Mouse (Mus musculus) lung, embryonic 16.5 days (tissue): ENCODE data around the gene Isg20l2. TPM values are rescaled to one million over a fixed set of nuclear protein-coding genes. Genes with fewer than 3 reads are reported as not detected.

Experiments
- ATAC-seq: fragments of 200-750 bp; cut with Nextera tagmentation; 2 replicates; pipeline ENCODE4 v1.8.0; 2017; ENCODE audit warnings: low read depth, mild to moderate bottlenecking, moderate library complexity
- H3K27ac ChIP-seq: fragments of 300-500 bp; sonication (generic); 2 replicates; pipeline ENCODE4 v1.5.1; 2014; ENCODE audit warnings: mild to moderate bottlenecking, control low read depth, low read length
- H3K27me3 ChIP-seq: fragments of 300-500 bp; sonication (generic); 2 replicates; pipeline ENCODE4 v1.6.1; 2014; ENCODE audit warnings: low read depth, low read length, mixed read lengths; ENCODE audit not compliant: control insufficient read depth, insufficient read depth
- H3K36me3 ChIP-seq: fragments of 300-500 bp; sonication (generic); 2 replicates; pipeline ENCODE4 v1.6.1; 2014; ENCODE audit warnings: low read length; ENCODE audit not compliant: control insufficient read depth, insufficient read depth
- H3K4me1 ChIP-seq: fragments of 300-500 bp; sonication (generic); replicated peaks from 2 replicates; pipeline ENCODE4 v1.6.1; 2014; ENCODE audit warnings: low read length, mixed read lengths; ENCODE audit not compliant: control insufficient read depth, insufficient read depth
- H3K4me2 ChIP-seq: fragments of 300-500 bp; sonication (generic); 2 replicates; pipeline ENCODE4 v1.6.1; 2014; ENCODE audit warnings: low read depth, low read length, control low read depth
- H3K4me3 ChIP-seq: fragments of 300-500 bp; sonication (generic); 2 replicates; pipeline ENCODE4 v1.5.1; 2014; ENCODE audit warnings: mild to moderate bottlenecking, low read length, control low read depth
- H3K9ac ChIP-seq: fragments of 300-500 bp; sonication (generic); 2 replicates; pipeline ENCODE4 v1.6.1; 2014; ENCODE audit warnings: low read length, control low read depth
- H3K9me3 ChIP-seq: fragments of 300-500 bp; sonication (generic); 2 replicates; pipeline ENCODE4 v1.6.1; 2016; ENCODE audit warnings: low read length; ENCODE audit not compliant: control insufficient read depth
- WGBS: fragments of 180-500 bp; shearing (Covaris S2); extraction: QIAGEN DNeasy Blood & Tissue Kit; methylation state at CpG from one replicate; pipeline ENCODE4 v1.1.7; 2014; 5-methylcytosine and 5-hydroxymethylcytosine counted together
- polyA plus RNA-seq: library from polyadenylated mRNA; unstranded; fragments of >200 nt; fragmentation: Nextera tagmentation; extraction: Ambion mirVana; gene quantifications from 2 replicates; pipeline ENCODE4 v1.2.1, GENCODE M21; 2015

The Isg20l2 gene
- polyA plus RNA-seq, 1 experiment from 2014 or later, result 54.8 TPM

GRCm38 (mm10) chr3:87942471-87942870, 12.4 kb downstream of the Isg20l2 start:
- no peak overlapping the region for H3K9ac ChIP-seq
- no peak overlapping the region for H3K4me2 ChIP-seq
- H3K36me3 ChIP-seq, result peaks cover 48% of the 10 kb centered on the region
- ATAC-seq, result no peak
- H3K4me1 ChIP-seq, result peaks cover 7% of the 10 kb centered on the region
- WGBS, result 90% methylated on average over 2 of the region's 2 CpGs
- H3K27ac ChIP-seq, result no peak overlapping the region
- peaks cover 6% of the 10 kb centered on the region for H3K27me3 ChIP-seq
- H3K4me3 ChIP-seq, result no peak overlapping the region
- no peaks in the 10 kb centered on the region for H3K9me3 ChIP-seq

- Histone ChIP-seq H3K36me3 (peaks cover 37% of the 10 kb centered on the region), H3K4me3 (no peak overlapping the region), H3K27ac (no peak overlapping the region), H3K4me1 (peaks cover 19% of the 10 kb centered on the region), H3K9ac (no peak overlapping the region), H3K9me3 (no peaks in the 10 kb centered on the region), H3K4me2 (no peak overlapping the region), H3K27me3 (peaks cover 9% of the 10 kb centered on the region)
- 63% methylated on average over 7 of the region's 7 CpGs for WGBS
- no peak for ATAC-seq
Measured at GRCm38 (mm10) chr3:87943586-87943985, 13.5 kb downstream of the Isg20l2 start.

- Histone ChIP-seq H3K27me3 (peaks cover 9% of the 10 kb centered on the region), H3K4me1 (peaks cover 27% of the 10 kb centered on the region), H3K4me2 (no peak overlapping the region), H3K9ac (no peak overlapping the region), H3K9me3 (no peaks in the 10 kb centered on the region), H3K27ac (no peak overlapping the region), H3K36me3 (peaks cover 25% of the 10 kb centered on the region), H3K4me3 (no peak overlapping the region)
- 36% methylated on average over 3 of the region's 4 CpGs for WGBS
- peak; percentile 50 for ATAC-seq
Measured at GRCm38 (mm10) chr3:87944838-87945600, 14.9 kb downstream of the Isg20l2 start.

GRCm38 (mm10) chr3:87945781-87946540, 15.8 kb downstream of the Isg20l2 start:
- Histone ChIP-seq H3K4me1 (peaks cover 32% of the 10 kb centered on the region), H3K4me3 (no peak overlapping the region), H3K4me2 (no peak overlapping the region), H3K9me3 (no peaks in the 10 kb centered on the region), H3K9ac (no peak overlapping the region), H3K27ac (no peak overlapping the region), H3K36me3 (peaks cover 17% of the 10 kb centered on the region), H3K27me3 (peaks cover 9% of the 10 kb centered on the region)
- 43% methylated on average over 12 of the region's 12 CpGs for WGBS
- no peak for ATAC-seq

GRCm38 (mm10) chr3:87946541-87946860, 16.4 kb downstream of the Isg20l2 start:
- H3K36me3 ChIP-seq, result peaks cover 11% of the 10 kb centered on the region
- peaks cover 9% of the 10 kb centered on the region for H3K27me3 ChIP-seq
- H3K9me3 ChIP-seq, result no peaks in the 10 kb centered on the region
- WGBS, result 18% methylated on average over 1 of the region's 1 CpGs
- ATAC-seq, result no peak
- H3K4me3 ChIP-seq, result no peak overlapping the region
- H3K27ac ChIP-seq, result no peak overlapping the region
- peaks cover 32% of the 10 kb centered on the region for H3K4me1 ChIP-seq
- no peak overlapping the region for H3K4me2 ChIP-seq
- no peak overlapping the region for H3K9ac ChIP-seq

- ATAC-seq, result no peak
- peak overlapping the region; percentile 38 for H3K9ac ChIP-seq
Measured at GRCm38 (mm10) chr3:87947056-87947810, 17.1 kb downstream of the Isg20l2 start.

GRCm38 (mm10) chr3:87947811-87948199, 17.7 kb downstream of the Isg20l2 start:
- Histone ChIP-seq H3K27ac (no peak overlapping the region), H3K36me3 (no peaks in the 10 kb centered on the region), H3K4me3 (peak overlapping the region; percentile 24), H3K4me1 (peaks cover 40% of the 10 kb centered on the region), H3K9ac (peak overlapping the region; percentile 38), H3K9me3 (no peaks in the 10 kb centered on the region), H3K27me3 (peaks cover 9% of the 10 kb centered on the region), H3K4me2 (peak overlapping the region; percentile 63)
- no peak for ATAC-seq
- 2% methylated on average over 17 of the region's 17 CpGs for WGBS

More at GRCm38 (mm10) chr3:87947056-87947810, 17.1 kb downstream of the Isg20l2 start:
- no peak overlapping the region for H3K27ac ChIP-seq
- peaks cover 5% of the 10 kb centered on the region for H3K36me3 ChIP-seq
- H3K4me1 ChIP-seq, result peaks cover 38% of the 10 kb centered on the region
- H3K27me3 ChIP-seq, result peaks cover 9% of the 10 kb centered on the region
- H3K4me2 ChIP-seq, result peak overlapping the region; percentile 63
- peak overlapping the region; percentile 24 for H3K4me3 ChIP-seq
- 7% methylated on average over 26 of the region's 26 CpGs for WGBS
- no peaks in the 10 kb centered on the region for H3K9me3 ChIP-seq

GRCm38 (mm10) chr3:87948378-87949265, 18.5 kb downstream of the Isg20l2 start, which contains the start of gene Crabp2:
Crabp2 (plus strand) TSS chr3:87948666.
- Histone ChIP-seq H3K4me2 (peak within 1 kb of the TSS; percentile 63), H3K27me3 (peaks cover 9% of the 10 kb centered on the region), H3K4me1 (peaks cover 41% of the 10 kb centered on the region), H3K27ac (no peak within 1 kb of the TSS), H3K4me3 (peak within 1 kb of the TSS; percentile 24), H3K36me3 (no peaks in the 10 kb centered on the region), H3K9ac (peak within 1 kb of the TSS; percentile 38), H3K9me3 (no peaks in the 10 kb centered on the region)
- WGBS, result 5% methylated on average over 35 of the region's 35 CpGs
- ATAC-seq, result no peak
